Mouse (Mus musculus) heart, adult 2 months (tissue): ENCODE results near the gene Tbc1d14. TPM values are rescaled to one million over a fixed set of nuclear protein-coding genes. Genes with fewer than 3 reads are reported as not detected.

Experiments
- DNase-seq, 2 experiments: peaks; one replicate each; pipeline ENCODE4 v3.0.0; 2021
- H3K27ac ChIP-seq: fragments of 200-600 bp; 2 replicates; pipeline ENCODE4 v1.8.1; 2022
- H3K27me3 ChIP-seq: fragments of 200-500 bp; 2 replicates; pipeline ENCODE4 v1.6.1; 2012; ENCODE audit warnings: mild to moderate bottlenecking, low read length, inconsistent platforms, mixed read lengths; ENCODE audit not compliant: control insufficient read depth, insufficient read depth
- H3K36me3 ChIP-seq: fragments of 200-500 bp; 2 replicates; pipeline ENCODE4 v1.6.1; 2012; ENCODE audit warnings: low read length, inconsistent platforms; ENCODE audit not compliant: control insufficient read depth, insufficient read depth
- H3K4me1 ChIP-seq: fragments of 200-500 bp; 2 replicates; pipeline ENCODE4 v1.6.1; 2011; ENCODE audit warnings: low read length; ENCODE audit not compliant: control insufficient read depth, insufficient read depth
- H3K4me3 ChIP-seq: fragments of 200-600 bp; 2 replicates; pipeline ENCODE4 v1.8.1; 2022
- H3K79me2 ChIP-seq: fragments of 200-500 bp; replicated peaks from 2 replicates; pipeline ENCODE4 v1.6.1; 2012; ENCODE audit warnings: mild to moderate bottlenecking, inconsistent platforms, low read length, moderate library complexity, mixed read lengths; ENCODE audit not compliant: control insufficient read depth, insufficient read depth
- H3K9ac ChIP-seq: fragments of 200-500 bp; 2 replicates; pipeline ENCODE4 v1.6.1; 2012; ENCODE audit warnings: low read depth, mild to moderate bottlenecking, control low read depth, inconsistent platforms, low read length, mixed read lengths
- CTCF ChIP-seq: fragments of 200-600 bp; IDR thresholded peaks from 2 replicates; pipeline ENCODE4 v1.8.1; 2022; ENCODE audit warnings: antibody characterized with exemption, mild to moderate bottlenecking, moderate library complexity
- EP300 ChIP-seq: fragments of 200-500 bp; IDR thresholded peaks from 2 replicates; pipeline ENCODE4 v1.6.1; 2011; ENCODE audit warnings: low read depth, low read length, control low read depth; ENCODE audit not compliant: insufficient read depth
- POLR2A ChIP-seq: fragments of 200-500 bp; IDR thresholded peaks from 2 replicates; pipeline ENCODE4 v1.6.1; 2011; ENCODE audit warnings: mild to moderate bottlenecking, low read depth, low read length, control low read depth; ENCODE audit not compliant: insufficient read depth
- WGBS: fragments of 180-500 bp; shearing (Covaris S2); methylation state at CpG from one replicate; pipeline ENCODE4 v1.1.7; 2018; 5-methylcytosine and 5-hydroxymethylcytosine counted together
- intact Hi-C: fragments of 180-260 bp; cut with DNase I; formaldehyde crosslinking; loops from one replicate; pipeline ENCODE4 v1.15.1; 2025
- long read RNA-seq: library from polyadenylated mRNA; stranded (forward); transcript quantifications from one replicate; pipeline ENCODE4 v2.0.0, GENCODE M21; 2021
- polyA plus RNA-seq: library from polyadenylated mRNA; depleted of rRNA; stranded (reverse); fragments of >200 nt; gene quantifications from 2 replicates; pipeline ENCODE4 v1.2.3, GENCODE M21; 2012; rRNA removed
- total RNA-seq, 2 experiments: library from RNA; stranded (reverse); gene quantifications; 2 replicates each; pipeline ENCODE4 v1.2.3; 2021

Tbc1d14 gene
- total RNA-seq (10 to 100 TPM; 11.7 to 12.4 TPM), polyA plus RNA-seq (13.0 and 20.4 TPM in 2 replicates)
- long read RNA-seq, full-length matches to known transcripts = 2 of 8 reads
- long read RNA-seq, partial matches to known transcripts = 1 of 8 reads
- long read RNA-seq, other reads (novel, unspliced or antisense) = 5 of 8 reads

DNA sequence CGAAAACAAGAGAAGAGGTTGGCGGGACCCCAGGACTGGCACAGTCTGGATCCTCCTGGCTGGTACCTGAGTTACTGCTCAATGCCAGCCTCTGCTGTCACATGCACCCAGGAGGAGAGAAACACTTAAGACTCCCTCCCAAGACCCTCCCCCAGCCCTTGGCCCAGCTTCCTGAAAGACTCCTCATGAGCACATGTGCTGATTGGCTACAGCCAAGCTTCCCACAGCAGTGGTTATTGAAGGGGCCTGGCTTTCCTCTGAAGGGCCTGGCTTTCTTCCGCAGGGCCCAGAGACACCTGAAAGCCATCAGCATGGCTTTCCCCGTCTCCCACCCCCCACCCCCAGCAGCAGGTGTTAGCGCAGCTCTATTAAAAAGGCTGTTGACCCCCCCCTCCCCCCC is at the start of gene Tbc1d14:
Gene Tbc1d14 (minus strand): TSS at position 101 of the 400 bp plus-strand sequence.
- intact Hi-C loops = no loop called here
- TF ChIP-seq CTCF (no peak), EP300 (no peak), POLR2A (no peak)
- H3K79me2 ChIP-seq = no peaks in the 10 kb centered on the region
- no peak within 1 kb of the TSS for H3K9ac ChIP-seq
- no peak for DNase-seq
- H3K27ac ChIP-seq = no peak within 1 kb of the TSS
- 82% methylated on average over 5 of the region's 5 CpGs for WGBS
- H3K4me1 ChIP-seq = peaks cover 1% of the 10 kb centered on the region; the same call in 1 of the 2 replicates
- H3K27me3 ChIP-seq = no peaks in the 10 kb centered on the region
- no peak within 1 kb of the TSS for H3K4me3 ChIP-seq
- no peaks in the 10 kb centered on the region for H3K36me3 ChIP-seq

DNA sequence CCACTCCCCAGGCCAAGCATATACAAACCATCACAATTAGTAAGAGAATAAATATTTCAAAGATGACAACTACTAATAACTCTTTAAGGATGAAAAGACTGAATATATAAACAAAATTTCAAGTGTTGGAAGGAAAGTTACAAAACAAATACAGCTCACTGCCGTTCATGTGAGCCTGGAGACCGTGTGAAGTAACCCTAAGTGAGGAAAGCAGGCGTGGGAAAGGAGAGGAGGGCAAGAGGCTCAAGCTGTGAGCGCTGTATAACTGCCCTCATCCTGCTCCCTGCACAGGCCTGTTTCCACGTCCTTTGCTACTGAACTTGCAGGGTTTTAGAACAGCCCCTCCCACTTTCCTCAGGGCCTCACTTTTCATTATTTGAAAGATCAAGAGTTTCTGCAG is 32.5 kb upstream of the Tbc1d14 start:
- WGBS = 70% methylated on average over 5 of the region's 5 CpGs
- intact Hi-C loops = no loop called here
- H3K9ac ChIP-seq = no peak overlapping the region

DNA sequence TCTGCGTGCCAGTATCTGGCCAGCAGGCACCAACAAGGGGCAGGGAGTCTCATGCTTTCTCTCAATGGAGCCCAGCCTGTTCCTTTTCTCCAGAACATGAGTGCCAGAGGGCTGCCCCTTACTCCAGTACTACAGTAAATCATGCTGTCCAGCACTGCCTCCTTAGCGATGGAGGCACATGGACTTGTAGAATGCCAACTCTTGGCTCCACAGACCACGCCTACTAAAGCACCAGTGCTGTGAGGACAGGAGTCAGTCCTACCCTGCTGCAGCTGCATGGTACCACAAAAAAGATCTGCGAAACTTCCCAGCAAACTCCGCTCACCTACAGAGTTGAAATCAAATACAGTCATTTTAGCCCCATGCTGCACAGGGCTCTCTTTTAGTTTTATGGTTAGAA is 30.6 kb upstream of the Tbc1d14 start:
- intact Hi-C loops = no loop called here
- Histone ChIP-seq H3K27ac (no peak overlapping the region), H3K36me3 (peaks cover 8% of the 10 kb centered on the region), H3K4me3 (no peak overlapping the region), H3K79me2 (peaks cover 2% of the 10 kb centered on the region; the same call in 1 of the 2 replicates), H3K4me1 (peaks cover 19% of the 10 kb centered on the region), H3K27me3 (no peaks in the 10 kb centered on the region), H3K9ac (no peak overlapping the region)
- no peak for DNase-seq
- 89% methylated on average over 5 of the region's 5 CpGs for WGBS
- TF ChIP-seq POLR2A = no peak
- TF ChIP-seq EP300 = no peak
- TF ChIP-seq CTCF = no peak

More for the DNA sequence above, 32.5 kb upstream of the Tbc1d14 start:
- Histone ChIP-seq H3K79me2 (no peaks in the 10 kb centered on the region; the same call in 1 of the 2 replicates), H3K27me3 (no peaks in the 10 kb centered on the region), H3K4me3 (no peak overlapping the region), H3K27ac (no peak overlapping the region), H3K36me3 (peaks cover 8% of the 10 kb centered on the region), H3K4me1 (peaks cover 13% of the 10 kb centered on the region)
- no peak for TF ChIP-seq POLR2A
- no peak for DNase-seq

DNA sequence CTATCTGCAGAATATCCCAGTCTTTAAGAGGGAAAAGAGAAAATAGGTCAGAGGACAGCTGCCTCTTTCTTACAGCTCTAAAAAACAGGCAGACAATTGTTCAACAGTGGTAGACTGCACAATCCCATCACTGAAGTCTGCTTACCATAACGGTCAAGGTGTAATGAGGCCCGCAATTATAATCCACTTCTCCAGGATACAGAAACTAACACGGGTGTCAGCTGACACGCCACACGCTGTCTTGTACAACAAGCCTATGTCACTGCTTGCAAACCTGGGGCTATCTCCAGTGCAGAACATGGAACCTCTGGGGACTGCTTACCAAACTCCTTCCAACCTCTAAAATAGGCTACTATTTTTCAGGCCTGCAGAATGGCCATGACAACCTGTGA is 28.0 kb upstream of the Tbc1d14 start:
- WGBS = 38% methylated on average over 5 of the region's 5 CpGs
- peak in 1 of 2 experiments; percentile 45 for DNase-seq
- Histone ChIP-seq H3K27me3 (no peaks in the 10 kb centered on the region), H3K9ac (peak overlapping the region; percentile 41), H3K4me1 (peaks cover 19% of the 10 kb centered on the region), H3K36me3 (peaks cover 12% of the 10 kb centered on the region), H3K79me2 (peaks cover 2% of the 10 kb centered on the region; the same call in 1 of the 2 replicates), H3K4me3 (peak overlapping the region; percentile 6; the same call in 1 of the 2 replicates), H3K27ac (peak overlapping the region; percentile 94)
- intact Hi-C loops = no loop called here
- TF ChIP-seq EP300 = 0 out of 2 replicates have a peak, but pooled peaks have one; percentile 31
- TF ChIP-seq POLR2A = no peak

DNA sequence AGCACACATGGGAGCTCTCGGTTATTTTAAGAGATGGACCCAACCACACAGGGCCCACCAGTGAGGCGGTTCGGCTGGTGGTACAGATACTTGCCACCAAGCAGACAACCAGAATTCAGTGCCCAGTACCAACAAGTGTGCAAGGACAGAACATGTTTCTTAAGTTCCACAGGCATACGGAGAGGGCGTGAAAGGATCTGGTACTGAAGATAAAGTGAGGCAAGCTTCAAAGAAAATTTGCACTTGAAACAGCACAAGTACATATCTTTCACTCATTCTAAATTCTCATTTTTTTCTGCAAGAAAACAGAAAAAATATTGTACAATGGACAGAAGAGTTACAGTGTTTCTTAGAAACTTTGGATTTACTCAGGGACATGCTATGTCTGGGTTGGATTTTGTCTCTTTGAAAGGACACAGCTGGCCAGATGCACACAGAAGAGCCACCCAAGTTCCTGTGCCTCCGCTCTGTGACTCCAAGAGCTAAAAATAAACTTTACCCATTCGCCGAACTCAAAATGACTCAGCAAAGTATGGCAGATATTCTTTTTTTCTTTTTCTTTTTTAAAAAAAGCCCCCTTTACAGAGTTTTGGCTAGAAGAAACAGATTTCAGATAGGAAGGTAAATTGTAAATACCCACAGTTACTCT is 27.5 kb upstream of the Tbc1d14 start:
- peak in 1 of 2 experiments; percentile 48 for DNase-seq
- Histone ChIP-seq H3K4me3 (peak overlapping the region; percentile 6; the same call in 1 of the 2 replicates), H3K27ac (peak overlapping the region; percentile 94), H3K79me2 (peaks cover 2% of the 10 kb centered on the region; the same call in 1 of the 2 replicates), H3K4me1 (peaks cover 19% of the 10 kb centered on the region), H3K36me3 (peaks cover 12% of the 10 kb centered on the region), H3K27me3 (no peaks in the 10 kb centered on the region), H3K9ac (peak overlapping the region; percentile 65)
- intact Hi-C loops = no loop called here
- WGBS = 23% methylated on average over 8 of the region's 8 CpGs
- no peak for TF ChIP-seq POLR2A
- TF ChIP-seq CTCF = no peak
- TF ChIP-seq EP300 = no peak

DNA sequence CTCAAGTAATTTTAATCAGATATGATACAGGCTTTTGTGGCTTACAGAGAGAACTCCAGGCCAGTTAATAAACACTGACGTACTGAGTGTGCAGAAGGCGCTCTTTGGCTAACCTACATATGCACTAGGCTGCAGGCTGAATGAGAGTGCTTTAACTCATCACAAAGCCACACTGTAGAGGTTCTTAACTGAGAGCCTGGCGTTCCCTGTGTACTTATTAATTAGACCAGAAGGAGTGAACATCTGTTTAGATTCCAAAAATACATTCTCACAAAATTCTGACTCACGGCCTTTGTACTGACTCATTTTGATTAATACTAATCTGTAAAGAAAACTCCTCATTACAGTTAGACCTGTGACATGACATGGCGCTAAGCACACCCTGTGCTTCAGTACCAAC is 25.8 kb upstream of the Tbc1d14 start:
- no peaks in the 10 kb centered on the region for H3K27me3 ChIP-seq
- 77% methylated on average over 5 of the region's 5 CpGs for WGBS
- intact Hi-C loops = no loop called here
- no peak overlapping the region; the same call in 1 of the 2 replicates for H3K27ac ChIP-seq
- H3K4me1 ChIP-seq = peaks cover 16% of the 10 kb centered on the region
- TF ChIP-seq POLR2A (no peak), EP300 (no peak), CTCF (no peak)
- H3K79me2 ChIP-seq = peaks cover 2% of the 10 kb centered on the region; the same call in 1 of the 2 replicates
- peaks cover 12% of the 10 kb centered on the region for H3K36me3 ChIP-seq
- H3K9ac ChIP-seq = no peak overlapping the region
- no peak overlapping the region for H3K4me3 ChIP-seq
- no peak for DNase-seq
